Mouse (Mus musculus): ENCODE measurements around the gene Col6a3. TPM values are rescaled to one million over a fixed set of nuclear protein-coding genes. Genes with fewer than 3 reads are reported as not detected.

Gene Col6a3
- polyA plus RNA-seq, 1 experiment from 2014 or later = 56.9 TPM

- H3K36me3 ChIP-seq (ENCODE audit: control insufficient read depth, insufficient read depth, low read length) = no peaks in the 10 kb centered on the region
- DNase-seq (ENCODE audit: low spot score) (no peak), ATAC-seq (ENCODE audit: low FRiP score, low TSS enrichment) (no peak)
- no peak overlapping the region for H3K27ac ChIP-seq (replicated peaks)
- H3K4me3 ChIP-seq (ENCODE audit: low read depth, low read length) = no peak overlapping the region
- no peaks in the 10 kb centered on the region for H3K9me3 ChIP-seq (ENCODE audit: control insufficient read depth, low read length)
- TF ChIP-seq CTCF (IDR thresholded peaks at IDR 0.05; ENCODE audit: low read depth) = no peak
- no peak for TF ChIP-seq EP300 (optimal IDR thresholded peaks at IDR 0.05)
- H3K4me1 ChIP-seq (replicated peaks; ENCODE audit: control insufficient read depth, insufficient read depth) = no peaks in the 10 kb centered on the region
- no peaks in the 10 kb centered on the region for H3K27me3 ChIP-seq (ENCODE audit: control insufficient read depth, insufficient read depth, low read length)
- no peak overlapping the region for H3K4me2 ChIP-seq (replicated peaks; ENCODE audit: low read depth)
- H3K9ac ChIP-seq (ENCODE audit: low read length) = no peak overlapping the region
- 82% methylated on average over 7 of the region's 7 CpGs for WGBS
These were observed 23.0 kb upstream of the Col6a3 start for GRCm38 (mm10) chr1:90866734-90867133.

DNA sequence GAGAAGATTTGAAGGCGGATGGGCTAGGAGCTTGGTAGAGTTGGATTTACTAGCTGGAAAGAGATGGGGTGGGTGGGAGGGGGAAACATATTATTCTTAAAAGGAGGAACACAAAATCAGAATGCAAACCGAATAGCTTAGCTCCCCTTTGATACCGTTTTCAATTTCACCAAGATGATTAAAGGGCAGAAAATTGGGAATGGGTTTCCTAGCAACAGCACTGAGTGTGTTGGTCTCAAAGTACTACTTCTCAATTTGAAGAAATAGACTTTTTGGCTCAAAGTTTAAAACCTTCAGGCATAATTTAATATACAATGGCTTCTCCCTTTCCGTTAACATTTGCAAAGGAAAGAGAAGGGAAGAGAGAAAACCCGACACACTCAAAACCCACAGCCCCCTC is 12.1 kb upstream of the Col6a3 start:
- Histone ChIP-seq H3K4me1 (replicated peaks; ENCODE audit: control insufficient read depth, insufficient read depth) (no peaks in the 10 kb centered on the region), H3K27me3 (ENCODE audit: control insufficient read depth, insufficient read depth, low read length) (no peaks in the 10 kb centered on the region), H3K9ac (ENCODE audit: low read length) (no peak overlapping the region), H3K9me3 (ENCODE audit: control insufficient read depth, low read length) (no peaks in the 10 kb centered on the region), H3K36me3 (ENCODE audit: control insufficient read depth, insufficient read depth, low read length) (no peaks in the 10 kb centered on the region), H3K4me3 (ENCODE audit: low read depth, low read length) (no peak overlapping the region), H3K4me2 (replicated peaks; ENCODE audit: low read depth) (no peak overlapping the region), H3K27ac (replicated peaks) (no peak overlapping the region)
- 68% methylated on average over 5 of the region's 5 CpGs for WGBS
- ATAC-seq (ENCODE audit: low FRiP score, low TSS enrichment) (no peak), DNase-seq (ENCODE audit: low spot score) (no peak)
- TF ChIP-seq CTCF (IDR thresholded peaks at IDR 0.05; ENCODE audit: low read depth) (no peak), EP300 (optimal IDR thresholded peaks at IDR 0.05) (no peak)

GRCm38 (mm10) chr1:90849836-90850235 is 6.1 kb upstream of the Col6a3 start:
- no peaks in the 10 kb centered on the region for H3K4me1 ChIP-seq (replicated peaks; ENCODE audit: control insufficient read depth, insufficient read depth)
- no peak overlapping the region for H3K4me3 ChIP-seq (ENCODE audit: low read depth, low read length)
- H3K4me2 ChIP-seq (replicated peaks; ENCODE audit: low read depth) = no peak overlapping the region
- peak; percentile 78 for ATAC-seq (ENCODE audit: low FRiP score, low TSS enrichment)
- H3K36me3 ChIP-seq (ENCODE audit: control insufficient read depth, insufficient read depth, low read length) = no peaks in the 10 kb centered on the region
- TF ChIP-seq EP300 (optimal IDR thresholded peaks at IDR 0.05) (no peak), CTCF (IDR thresholded peaks at IDR 0.05; ENCODE audit: low read depth) (peak; percentile 85)
- peak; percentile 42 for DNase-seq (ENCODE audit: low spot score)
- no peaks in the 10 kb centered on the region for H3K9me3 ChIP-seq (ENCODE audit: control insufficient read depth, low read length)
- H3K27me3 ChIP-seq (ENCODE audit: control insufficient read depth, insufficient read depth, low read length) = no peaks in the 10 kb centered on the region
- no peak overlapping the region for H3K27ac ChIP-seq (replicated peaks)
- H3K9ac ChIP-seq (ENCODE audit: low read length) = no peak overlapping the region
- 28% methylated on average over 8 of the region's 8 CpGs for WGBS

DNA sequence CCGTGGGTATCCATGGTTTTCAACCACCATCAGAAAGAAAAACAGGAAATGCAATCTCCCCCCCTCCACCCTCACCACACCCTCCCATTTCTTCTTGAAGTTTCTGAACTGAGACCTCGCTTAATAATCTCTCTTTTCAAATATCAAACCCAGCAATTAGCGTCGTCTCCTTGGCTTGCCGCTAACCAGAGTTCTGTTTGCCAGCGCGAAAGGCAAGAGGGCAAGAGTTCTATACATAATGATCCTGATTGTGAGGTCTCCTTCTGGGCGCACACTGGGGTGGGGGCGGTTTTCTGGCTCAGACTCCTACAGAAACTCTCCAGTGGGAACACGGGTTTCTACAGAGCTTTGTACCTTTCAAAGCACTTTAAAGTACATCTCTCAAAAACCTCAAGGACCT is 1.4 kb upstream of the Col6a3 start:
- 47% methylated on average over 10 of the region's 10 CpGs for WGBS
- DNase-seq (ENCODE audit: low spot score) = no peak

GRCm38 (mm10) chr1:90842789-90843587 is 783 bp downstream of the Col6a3 start:
- H3K4me2 ChIP-seq (replicated peaks; ENCODE audit: low read depth) = peak overlapping the region; percentile 61
- TF ChIP-seq EP300 (optimal IDR thresholded peaks at IDR 0.05) (no peak), CTCF (IDR thresholded peaks at IDR 0.05; ENCODE audit: low read depth) (no peak)
- peak overlapping the region; percentile 65 for H3K9ac ChIP-seq (ENCODE audit: low read length)
- H3K9me3 ChIP-seq (ENCODE audit: control insufficient read depth, low read length) = no peaks in the 10 kb centered on the region
- peak overlapping the region; percentile 48 for H3K4me3 ChIP-seq (ENCODE audit: low read depth, low read length)
- H3K27ac ChIP-seq (replicated peaks) = peak overlapping the region; percentile 82
- no peaks in the 10 kb centered on the region; the same call in 1 of the 2 replicates for H3K4me1 ChIP-seq (replicated peaks; ENCODE audit: control insufficient read depth, insufficient read depth)
- H3K36me3 ChIP-seq (ENCODE audit: control insufficient read depth, insufficient read depth, low read length) = no peaks in the 10 kb centered on the region
- 56% methylated on average over 9 of the region's 9 CpGs for WGBS
- ATAC-seq (ENCODE audit: low FRiP score, low TSS enrichment) (peak; percentile 18; the same call in 1 of the 2 replicates), DNase-seq (ENCODE audit: low spot score) (no peak)
- no peaks in the 10 kb centered on the region for H3K27me3 ChIP-seq (ENCODE audit: control insufficient read depth, insufficient read depth, low read length)

More for the DNA sequence above, 1.4 kb upstream of the Col6a3 start:
- Histone ChIP-seq H3K4me1 (replicated peaks; ENCODE audit: control insufficient read depth, insufficient read depth) (no peaks in the 10 kb centered on the region), H3K9me3 (ENCODE audit: control insufficient read depth, low read length) (no peaks in the 10 kb centered on the region), H3K4me3 (ENCODE audit: low read depth, low read length) (no peak overlapping the region), H3K27ac (replicated peaks) (no peak overlapping the region), H3K27me3 (ENCODE audit: control insufficient read depth, insufficient read depth, low read length) (no peaks in the 10 kb centered on the region), H3K36me3 (ENCODE audit: control insufficient read depth, insufficient read depth, low read length) (no peaks in the 10 kb centered on the region), H3K4me2 (replicated peaks; ENCODE audit: low read depth) (no peak overlapping the region), H3K9ac (ENCODE audit: low read length) (no peak overlapping the region)
- ATAC-seq (ENCODE audit: low FRiP score, low TSS enrichment) = no peak
- TF ChIP-seq EP300 (optimal IDR thresholded peaks at IDR 0.05) (no peak), CTCF (IDR thresholded peaks at IDR 0.05; ENCODE audit: low read depth) (no peak)

- no peaks in the 10 kb centered on the region for H3K27me3 ChIP-seq (ENCODE audit: control insufficient read depth, insufficient read depth, low read length)
- peak overlapping the region; percentile 22; the same call in 1 of the 2 replicates for H3K4me3 ChIP-seq (ENCODE audit: low read depth, low read length)
- TF ChIP-seq CTCF (IDR thresholded peaks at IDR 0.05; ENCODE audit: low read depth) = peak; percentile 87
- TF ChIP-seq EP300 (optimal IDR thresholded peaks at IDR 0.05) = no peak
- 2% methylated on average over 4 of the region's 4 CpGs for WGBS
- peak overlapping the region; percentile 23; the same call in 1 of the 2 replicates for H3K9ac ChIP-seq (ENCODE audit: low read length)
- H3K4me2 ChIP-seq (replicated peaks; ENCODE audit: low read depth) = peak overlapping the region; percentile 61
- H3K4me1 ChIP-seq (replicated peaks; ENCODE audit: control insufficient read depth, insufficient read depth) = peaks cover 3% of the 10 kb centered on the region
- H3K27ac ChIP-seq (replicated peaks) = 0 out of 2 replicates have a peak overlapping the region, but pooled peaks have one; percentile 30
- DNase-seq (ENCODE audit: low spot score) (peak; percentile 54), ATAC-seq (ENCODE audit: low FRiP score, low TSS enrichment) (no peak)
- H3K9me3 ChIP-seq (ENCODE audit: control insufficient read depth, low read length) = no peaks in the 10 kb centered on the region
- no peaks in the 10 kb centered on the region for H3K36me3 ChIP-seq (ENCODE audit: control insufficient read depth, insufficient read depth, low read length)
These were observed 3.5 kb downstream of the Col6a3 start for GRCm38 (mm10) chr1:90840250-90840649.
